Mouse (Mus musculus) myocyte (in vitro differentiated cells): ENCODE measurements around the gene Nsf.

Experiments
- CEBPB ChIP-seq: IDR thresholded peaks from 2 replicates; pipeline ENCODE4 v1.6.1; 2011; ENCODE audit warnings: mild to moderate bottlenecking, moderate library complexity; ENCODE audit not compliant: poor library complexity, insufficient read depth, severe bottlenecking
- E2F4 ChIP-seq: IDR thresholded peaks from one replicate; pipeline ENCODE4 v1.6.1; 2011; ENCODE audit warnings: mild to moderate bottlenecking, control low read depth, moderate library complexity; ENCODE audit not compliant: insufficient read depth
- MAX ChIP-seq: IDR thresholded peaks from one replicate; pipeline ENCODE4 v1.6.1; 2011; ENCODE audit warnings: low read depth, mild to moderate bottlenecking, control low read depth
- MYOG ChIP-seq, 3 experiments: IDR thresholded peaks; one replicate each; pipeline ENCODE4 v1.6.1; 2011; ENCODE audit warnings: control low read depth in 2 of 3, low read depth in 2 of 3, mild to moderate bottlenecking in 2 of 3; ENCODE audit not compliant: insufficient read length in 2 of 3, control insufficient read depth in 1 of 3, insufficient read depth in 1 of 3
- POLR2A ChIP-seq: IDR thresholded peaks from one replicate; pipeline ENCODE4 v1.6.1; 2011; ENCODE audit warnings: low read depth, mild to moderate bottlenecking, control low read depth, moderate library complexity; ENCODE audit not compliant: insufficient read length
- USF1 ChIP-seq: IDR thresholded peaks from one replicate; pipeline ENCODE4 v1.6.1; 2011; ENCODE audit warnings: low read depth, mild to moderate bottlenecking, control low read depth, moderate library complexity

- no peak for TF ChIP-seq POLR2A
- no peak for TF ChIP-seq E2F4
- no peak for TF ChIP-seq MAX
- TF ChIP-seq USF1: no peak
- TF ChIP-seq CEBPB: no peak
- TF ChIP-seq MYOG (IDR thresholded peaks at IDR 0.05; ENCODE audit: control insufficient read depth in 1 of 3, insufficient read depth in 1 of 3, insufficient read length in 2 of 3, low read depth in 2 of 3): no peak
Measured at GRCm38 (mm10) chr11:103811246-103811645, 142.6 kb downstream of the Nsf start.
